Mouse (Mus musculus): Measurements from ENCODE around the gene Ttll10. TPM values are rescaled to one million over a fixed set of nuclear protein-coding genes. Genes with fewer than 3 reads are reported as not detected.

The Ttll10 gene
- total and polyA plus RNA-seq, 3 experiments: 0.11 TPM; not detected in 2

DNA sequence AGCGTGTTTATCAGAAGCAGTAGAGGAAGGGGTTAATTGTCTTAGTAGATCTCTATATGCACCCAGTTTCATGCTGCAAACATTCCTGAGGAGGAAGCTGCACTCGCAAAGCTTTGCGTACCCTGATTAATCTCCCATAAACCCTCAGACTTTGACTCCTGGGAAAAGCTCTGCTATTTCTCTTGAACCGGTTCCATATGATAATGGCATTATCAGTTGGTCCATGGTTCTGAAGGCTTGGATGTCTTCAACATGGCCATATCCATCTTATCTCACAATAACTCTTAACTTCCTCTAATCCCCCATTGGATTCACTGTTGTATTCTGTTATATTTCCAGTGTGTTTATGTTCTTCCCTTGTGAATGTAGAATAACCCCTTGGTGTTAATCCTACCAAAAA, 44.1 kb upstream of the Ttll10 start (continued):
- TF ChIP-seq ZC3H11A (IDR thresholded peaks at IDR 0.05; ENCODE audit: low read depth, low read length) (no peak), CHD1 (IDR thresholded peaks at IDR 0.05; ENCODE audit: low read depth, low read length) (no peak), JUND (IDR thresholded peaks at IDR 0.05; ENCODE audit: low read depth, low read length) (no peak), ELF1 (IDR thresholded peaks at IDR 0.05; ENCODE audit: low read depth, low read length) (no peak), UBTF (IDR thresholded peaks at IDR 0.05; ENCODE audit: borderline replicate concordance, insufficient read depth, low read depth, low read length) (no peak), NELFE (IDR thresholded peaks at IDR 0.05; ENCODE audit: low read depth, low read length) (no peak)

DNA sequence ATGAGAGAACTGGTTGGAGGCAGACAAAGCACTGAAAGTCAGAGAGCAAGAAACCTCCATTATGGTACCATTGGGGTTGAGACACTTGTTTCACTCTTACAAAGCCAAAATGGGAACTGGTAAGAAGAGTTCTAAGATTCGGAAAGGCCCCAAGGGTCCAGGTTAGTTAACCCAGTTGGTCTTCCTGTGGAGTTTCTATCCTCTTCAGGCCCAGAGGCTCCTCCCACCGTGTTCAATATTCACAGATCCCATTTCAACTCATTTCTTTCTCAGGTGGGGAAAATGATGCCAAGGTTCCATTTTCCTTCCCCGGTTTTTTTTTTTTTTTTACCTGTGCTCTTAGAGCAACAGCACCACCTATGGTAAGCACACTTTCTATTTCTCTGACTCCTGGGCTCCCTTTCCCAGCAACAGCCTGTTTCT, 42.3 kb upstream of the Ttll10 start:
- H3K27ac ChIP-seq (ENCODE audit: control insufficient read depth, low read depth, low read length): no peak overlapping the region
- peaks cover 1 to 2% of the 10 kb centered on the region in 2 experiments; a peak in 1 of 4 replicates for H3K27me3 ChIP-seq (ENCODE audit: control insufficient read depth in 1 of 2, insufficient read depth in 2 of 2, low read length in 2 of 2)
- no peak overlapping the region for H3K9ac ChIP-seq (ENCODE audit: control insufficient read depth, low read depth, low read length, poor library complexity, severe bottlenecking)
- peaks cover 0 to 5% of the 10 kb centered on the region in 2 experiments; a peak in 3 of 4 replicates for H3K4me1 ChIP-seq (ENCODE audit: control insufficient read depth in 1 of 2, insufficient read depth in 2 of 2, low read length in 2 of 2)
- no peak for TF ChIP-seq E2F4 (IDR thresholded peaks at IDR 0.05; ENCODE audit: borderline replicate concordance, low read depth, low read length)
- TF ChIP-seq CTCF (IDR thresholded peaks at IDR 0.05 in 2 of 3, conservative IDR thresholded peaks at IDR 0.05 in 1 of 3; ENCODE audit: control insufficient read depth in 1 of 3, insufficient read depth in 1 of 3, low read depth in 2 of 3, low read length in 3 of 3, poor library complexity in 1 of 3, severe bottlenecking in 1 of 3): peak in 1 of 3 experiments; percentile 13; a peak in 1 of 6 replicates
- TF ChIP-seq UBTF (IDR thresholded peaks at IDR 0.05; ENCODE audit: borderline replicate concordance, insufficient read depth, low read depth, low read length): no peak
- TF ChIP-seq MAFK (IDR thresholded peaks at IDR 0.05; ENCODE audit: borderline replicate concordance, low read depth, low read length): no peak
- TF ChIP-seq MAX (IDR thresholded peaks at IDR 0.05; ENCODE audit: low read length): no peak
- TF ChIP-seq CHD1 (IDR thresholded peaks at IDR 0.05; ENCODE audit: low read depth, low read length): no peak
- no peak for TF ChIP-seq GATA1 (IDR thresholded peaks at IDR 0.05; ENCODE audit: low read depth, low read length)
- peak; percentile 95 for TF ChIP-seq ZNF384 (IDR thresholded peaks at IDR 0.05; ENCODE audit: low read depth, low read length)
- peak; percentile 24 for TF ChIP-seq RAD21 (IDR thresholded peaks at IDR 0.05; ENCODE audit: low read depth, low read length)
- no peak for TF ChIP-seq ZMIZ1 (IDR thresholded peaks at IDR 0.05; ENCODE audit: low read depth, low read length)
- no peak overlapping the region for H3K4me3 ChIP-seq (ENCODE audit: control insufficient read depth in 1 of 2, insufficient read depth in 1 of 2, low read depth in 2 of 2, low read length in 2 of 2)
- no peak for DNase-seq (ENCODE audit: low read depth, low spot score)
- H3K9me3 ChIP-seq (replicated peaks; ENCODE audit: insufficient read depth, low read length): no peaks in the 10 kb centered on the region
- H3K79me2 ChIP-seq (ENCODE audit: control insufficient read depth, insufficient read depth, low read length, poor library complexity): no peaks in the 10 kb centered on the region
- H3K36me3 ChIP-seq (ENCODE audit: control insufficient read depth in 1 of 2, insufficient read depth in 2 of 2, low read length in 2 of 2): peaks cover 0 to 12% of the 10 kb centered on the region in 2 experiments; a peak in 2 of 4 replicates

DNA sequence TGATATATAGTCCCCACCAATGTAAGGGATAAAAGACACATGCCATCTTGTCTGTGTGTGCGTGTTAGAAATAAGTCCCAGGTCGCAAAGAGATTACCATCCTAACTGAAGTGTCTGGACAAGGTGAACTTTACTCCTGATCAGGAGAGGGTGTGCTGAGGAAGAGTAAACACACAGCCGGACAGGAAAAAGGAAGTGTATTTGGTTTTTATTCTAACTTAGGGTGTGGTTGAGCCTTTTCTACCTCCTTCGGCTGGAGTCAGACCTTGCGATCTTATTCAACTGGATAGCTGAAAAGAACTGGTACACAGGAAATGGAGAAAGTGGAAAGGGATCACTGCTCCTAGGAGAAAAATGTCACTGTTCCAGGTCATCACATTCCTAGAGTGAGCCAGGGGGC, 41.3 kb upstream of the Ttll10 start:
- no peak overlapping the region for H3K4me3 ChIP-seq (ENCODE audit: control insufficient read depth in 1 of 2, insufficient read depth in 1 of 2, low read depth in 2 of 2, low read length in 2 of 2)
- TF ChIP-seq ELF1 (IDR thresholded peaks at IDR 0.05; ENCODE audit: low read depth, low read length) (no peak), GATA1 (IDR thresholded peaks at IDR 0.05; ENCODE audit: low read depth, low read length) (no peak), MXI1 (IDR thresholded peaks at IDR 0.05; ENCODE audit: low read depth, low read length) (no peak), TCF12 (IDR thresholded peaks at IDR 0.05; ENCODE audit: low read depth, low read length) (no peak), POLR2AphosphoS5 (IDR thresholded peaks at IDR 0.05; ENCODE audit: borderline replicate concordance, low read depth, low read length) (no peak), MYC (IDR thresholded peaks at IDR 0.05; ENCODE audit: low read depth, low read length) (no peak), CHD2 (IDR thresholded peaks at IDR 0.05; ENCODE audit: low read length) (no peak), NELFE (IDR thresholded peaks at IDR 0.05; ENCODE audit: low read depth, low read length) (no peak), ZC3H11A (IDR thresholded peaks at IDR 0.05; ENCODE audit: low read depth, low read length) (no peak), SMC3 (IDR thresholded peaks at IDR 0.05; ENCODE audit: low read depth, low read length) (no peak), CTCF (IDR thresholded peaks at IDR 0.05 in 2 of 3, conservative IDR thresholded peaks at IDR 0.05 in 1 of 3; ENCODE audit: control insufficient read depth in 1 of 3, insufficient read depth in 1 of 3, low read depth in 2 of 3, low read length in 3 of 3, poor library complexity in 1 of 3, severe bottlenecking in 1 of 3) (no peak), USF2 (IDR thresholded peaks at IDR 0.05; ENCODE audit: borderline replicate concordance in 1 of 2, insufficient read depth in 1 of 2, low read depth in 1 of 2, low read length in 2 of 2) (no peak), TBP (IDR thresholded peaks at IDR 0.05; ENCODE audit: low read depth, low read length) (no peak), EP300 (IDR thresholded peaks at IDR 0.05; ENCODE audit: low read depth in 1 of 2, low read length in 2 of 2) (no peak), GABPA (IDR thresholded peaks at IDR 0.05; ENCODE audit: low read depth, low read length) (no peak), ZKSCAN1 (IDR thresholded peaks at IDR 0.05; ENCODE audit: low read depth, low read length) (no peak), RAD21 (IDR thresholded peaks at IDR 0.05; ENCODE audit: low read depth, low read length) (no peak)
- no peak for DNase-seq (ENCODE audit: low read depth, low spot score)
- H3K36me3 ChIP-seq (ENCODE audit: control insufficient read depth in 1 of 2, insufficient read depth in 2 of 2, low read length in 2 of 2): peaks cover 0 to 12% of the 10 kb centered on the region in 2 experiments; a peak in 2 of 4 replicates
- no peak overlapping the region for H3K27ac ChIP-seq (ENCODE audit: control insufficient read depth, low read depth, low read length)
- no peak overlapping the region for H3K9ac ChIP-seq (ENCODE audit: control insufficient read depth, low read depth, low read length, poor library complexity, severe bottlenecking)
- H3K27me3 ChIP-seq (ENCODE audit: control insufficient read depth in 1 of 2, insufficient read depth in 2 of 2, low read length in 2 of 2): peaks cover 1 to 2% of the 10 kb centered on the region in 2 experiments; a peak in 2 of 4 replicates
- H3K4me1 ChIP-seq (ENCODE audit: control insufficient read depth in 1 of 2, insufficient read depth in 2 of 2, low read length in 2 of 2): peaks cover 0 to 5% of the 10 kb centered on the region in 2 experiments; a peak in 3 of 4 replicates
- H3K79me2 ChIP-seq (ENCODE audit: control insufficient read depth, insufficient read depth, low read length, poor library complexity): no peaks in the 10 kb centered on the region
- H3K9me3 ChIP-seq (replicated peaks; ENCODE audit: insufficient read depth, low read length): no peaks in the 10 kb centered on the region
